Mouse (Mus musculus): ENCODE data around the gene Obsl1. TPM values are rescaled to one million over a fixed set of nuclear protein-coding genes. Genes with fewer than 3 reads are reported as not detected.

Obsl1 gene
- polyA plus RNA-seq, 1 experiment = 20.7 TPM

- TF ChIP-seq POLR2A (IDR thresholded peaks at IDR 0.05; ENCODE audit: borderline replicate concordance, extremely low read depth, low read depth, low read length) (no peak), CTCF (IDR thresholded peaks at IDR 0.05; ENCODE audit: insufficient read depth, low read length) (no peak)
- DNase-seq = no peak
- 78% methylated on average over 6 of the region's 6 CpGs for WGBS
- H3K4me1 ChIP-seq (ENCODE audit: control insufficient read depth, insufficient read depth, low read length) = no peaks in the 10 kb centered on the region
- H3K4me3 ChIP-seq (replicated peaks; ENCODE audit: extremely low read depth, low read depth, low read length) = no peak overlapping the region
Observed at GRCm38 (mm10) chr1:75544351-75544750, 38.1 kb upstream of the Obsl1 start.

GRCm38 (mm10) chr1:75541496-75541895, 35.2 kb upstream of the Obsl1 start:
- H3K4me3 ChIP-seq (replicated peaks; ENCODE audit: extremely low read depth, low read depth, low read length) = no peak overlapping the region
- DNase-seq = no peak
- 91% methylated on average over 7 of the region's 7 CpGs for WGBS
- no peaks in the 10 kb centered on the region for H3K4me1 ChIP-seq (ENCODE audit: control insufficient read depth, insufficient read depth, low read length)
- TF ChIP-seq CTCF (IDR thresholded peaks at IDR 0.05; ENCODE audit: insufficient read depth, low read length) (no peak), POLR2A (IDR thresholded peaks at IDR 0.05; ENCODE audit: borderline replicate concordance, extremely low read depth, low read depth, low read length) (no peak)

- no peak overlapping the region for H3K4me3 ChIP-seq (replicated peaks; ENCODE audit: extremely low read depth, low read depth, low read length)
- DNase-seq = no peak
- WGBS = 77% methylated on average over 9 of the region's 9 CpGs
- TF ChIP-seq POLR2A (IDR thresholded peaks at IDR 0.05; ENCODE audit: borderline replicate concordance, extremely low read depth, low read depth, low read length) (no peak), CTCF (IDR thresholded peaks at IDR 0.05; ENCODE audit: insufficient read depth, low read length) (no peak)
- H3K4me1 ChIP-seq (ENCODE audit: control insufficient read depth, insufficient read depth, low read length) = no peaks in the 10 kb centered on the region
Observed at GRCm38 (mm10) chr1:75538597-75539190, 32.4 kb upstream of the Obsl1 start.

GRCm38 (mm10) chr1:75537587-75537986, 31.3 kb upstream of the Obsl1 start:
- TF ChIP-seq POLR2A (IDR thresholded peaks at IDR 0.05; ENCODE audit: borderline replicate concordance, extremely low read depth, low read depth, low read length) = no peak
- TF ChIP-seq CTCF (IDR thresholded peaks at IDR 0.05; ENCODE audit: insufficient read depth, low read length) = no peak
- Histone ChIP-seq H3K4me3 (replicated peaks; ENCODE audit: extremely low read depth, low read depth, low read length) (no peak overlapping the region), H3K4me1 (ENCODE audit: control insufficient read depth, insufficient read depth, low read length) (no peaks in the 10 kb centered on the region)
- DNase-seq = no peak
- WGBS = 75% methylated on average over 2 of the region's 2 CpGs

GRCm38 (mm10) chr1:75533325-75534252, 27.3 kb upstream of the Obsl1 start:
- TF ChIP-seq CTCF (IDR thresholded peaks at IDR 0.05; ENCODE audit: insufficient read depth, low read length) (no peak), POLR2A (IDR thresholded peaks at IDR 0.05; ENCODE audit: borderline replicate concordance, extremely low read depth, low read depth, low read length) (no peak)
- no peak for DNase-seq
- no peak overlapping the region for H3K4me3 ChIP-seq (replicated peaks; ENCODE audit: extremely low read depth, low read depth, low read length)
- no peaks in the 10 kb centered on the region for H3K4me1 ChIP-seq (ENCODE audit: control insufficient read depth, insufficient read depth, low read length)
- 87% methylated on average over 19 of the region's 19 CpGs for WGBS

GRCm38 (mm10) chr1:75532280-75533172, 26.3 kb upstream of the Obsl1 start:
- Histone ChIP-seq H3K4me3 (replicated peaks; ENCODE audit: extremely low read depth, low read depth, low read length) (no peak overlapping the region), H3K4me1 (ENCODE audit: control insufficient read depth, insufficient read depth, low read length) (no peaks in the 10 kb centered on the region)
- TF ChIP-seq POLR2A (IDR thresholded peaks at IDR 0.05; ENCODE audit: borderline replicate concordance, extremely low read depth, low read depth, low read length) = no peak
- no peak for TF ChIP-seq CTCF (IDR thresholded peaks at IDR 0.05; ENCODE audit: insufficient read depth, low read length)
- no peak for DNase-seq
- 88% methylated on average over 19 of the region's 19 CpGs for WGBS

GRCm38 (mm10) chr1:75530546-75530945, 24.3 kb upstream of the Obsl1 start:
- TF ChIP-seq CTCF (IDR thresholded peaks at IDR 0.05; ENCODE audit: insufficient read depth, low read length) (no peak), POLR2A (IDR thresholded peaks at IDR 0.05; ENCODE audit: borderline replicate concordance, extremely low read depth, low read depth, low read length) (no peak)
- H3K4me3 ChIP-seq (replicated peaks; ENCODE audit: extremely low read depth, low read depth, low read length) = no peak overlapping the region
- DNase-seq = no peak
- no peaks in the 10 kb centered on the region for H3K4me1 ChIP-seq (ENCODE audit: control insufficient read depth, insufficient read depth, low read length)
- WGBS = 58% methylated on average over 4 of the region's 4 CpGs

- TF ChIP-seq POLR2A (IDR thresholded peaks at IDR 0.05; ENCODE audit: borderline replicate concordance, extremely low read depth, low read depth, low read length) (no peak), CTCF (IDR thresholded peaks at IDR 0.05; ENCODE audit: insufficient read depth, low read length) (no peak)
- DNase-seq = no peak
- 86% methylated on average over 7 of the region's 7 CpGs for WGBS
- no peak overlapping the region for H3K4me3 ChIP-seq (replicated peaks; ENCODE audit: extremely low read depth, low read depth, low read length)
- no peaks in the 10 kb centered on the region for H3K4me1 ChIP-seq (ENCODE audit: control insufficient read depth, insufficient read depth, low read length)
Observed at GRCm38 (mm10) chr1:75524679-75525078, 18.4 kb upstream of the Obsl1 start.
